Mouse (Mus musculus): ENCODE data around the gene Uvrag.

DNA sequence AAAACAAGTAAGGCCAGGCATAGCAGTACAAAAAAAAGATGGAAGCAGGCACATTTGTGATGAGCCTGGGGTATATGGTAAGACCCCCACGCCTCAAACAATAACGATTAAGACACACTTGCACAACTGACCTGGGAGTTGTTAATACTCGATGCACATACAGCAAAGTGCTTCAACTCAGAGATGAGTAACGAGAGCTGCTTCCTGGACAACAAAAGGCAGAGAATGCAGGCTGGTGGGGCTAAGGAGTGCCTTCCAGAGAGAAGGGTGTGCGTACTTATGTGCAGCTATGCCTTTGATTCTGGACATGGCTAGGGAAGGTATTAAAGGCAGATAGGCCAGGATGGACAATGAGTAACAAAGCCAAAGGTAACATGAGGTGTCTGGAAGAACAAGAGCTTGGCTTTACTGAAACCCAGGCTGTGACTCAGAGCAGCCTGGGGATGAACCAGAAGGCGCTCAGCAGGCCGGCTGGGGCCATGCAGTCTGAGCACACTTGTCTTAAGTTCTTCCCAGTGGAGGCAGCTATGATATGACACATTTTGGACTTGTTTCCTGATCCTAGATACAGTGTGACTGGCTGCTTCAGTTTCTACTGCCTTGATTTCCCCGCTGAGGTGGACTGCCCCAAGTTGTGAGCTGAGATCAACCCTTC is 172.1 kb downstream of the Uvrag start:
- TF ChIP-seq CTCF (IDR thresholded peaks at IDR 0.05; ENCODE audit: borderline replicate concordance, insufficient read depth, low read length) (no peak), POLR2A (IDR thresholded peaks at IDR 0.05; ENCODE audit: low read depth, low read length) (no peak)
